In the genomic region with DNA sequence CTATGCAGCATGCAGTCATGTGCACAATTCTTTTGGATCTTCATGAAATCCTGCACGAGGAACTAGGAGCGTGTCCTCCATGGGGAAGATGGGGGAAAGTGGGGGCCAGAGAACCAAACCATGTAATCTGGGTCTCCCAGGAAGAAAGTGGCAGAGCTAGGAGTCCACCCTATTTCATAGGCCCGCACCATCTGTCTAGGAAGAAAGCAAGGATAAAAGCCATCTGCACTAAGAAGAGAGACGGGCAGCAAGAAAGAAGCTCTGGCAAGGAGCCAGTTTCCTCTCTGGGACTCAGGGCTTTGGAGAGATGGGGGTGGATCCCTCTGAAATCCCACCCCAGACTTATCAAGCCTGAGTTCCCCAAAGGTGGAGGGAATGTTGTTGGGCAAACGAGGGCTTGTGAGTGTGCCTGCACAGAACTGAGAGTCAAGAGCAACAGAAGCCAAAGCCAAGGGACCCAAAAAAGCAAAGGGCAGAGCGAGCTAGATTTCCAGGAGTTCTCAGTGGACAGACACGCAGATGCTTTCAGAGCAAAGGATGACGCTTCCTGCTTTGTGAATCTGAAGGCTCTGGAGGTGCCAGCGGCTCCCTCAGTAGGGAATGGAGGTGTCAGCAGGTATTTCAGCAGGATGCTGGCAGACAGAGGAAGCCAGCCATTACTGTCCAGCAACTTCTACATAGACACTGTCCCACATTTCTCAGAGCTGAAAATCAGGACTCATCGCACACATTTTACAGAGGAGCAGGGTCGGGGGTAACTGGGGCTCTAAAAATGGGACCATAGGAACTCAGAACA, we compare ENCODE assay signal across 11 mouse cellular contexts.
DNase-seq lines count a peak whose midpoint lies in the region; ATAC-seq lines count a peak whose summit lies in the region.
"Had no signal": no experiment of that assay in that cellular context is flagged by ENCODE, and none has a peak within 500 bp of the region (broad histone marks: within the 10 kb centered on the region; RNA-seq: fewer than 3 reads in every experiment).

No protein-coding gene starts in this region.

- H3K27ac ChIP-seq in hindbrain, embryonic 14.5 days: no peak overlapping the region
- no peak overlapping the region for H3K27ac ChIP-seq in hindbrain, embryonic 16.5 days (ENCODE audit: low read depth, low read length)
- peak overlapping the region; percentile 44; the same call in 1 of the 2 replicates for H3K27ac ChIP-seq in forebrain, embryonic 14.5 days (ENCODE audit: low read depth, low read length)
- H3K27ac ChIP-seq: liver, embryonic 14.5 days had no signal

- no peaks in the 10 kb centered on the region for H3K9me3 ChIP-seq in hindbrain, embryonic 14.5 days (ENCODE audit: control insufficient read depth, low read length)
- no peaks in the 10 kb centered on the region for H3K9me3 ChIP-seq in hindbrain, embryonic 16.5 days (ENCODE audit: control insufficient read depth, low read length)
- no peaks in the 10 kb centered on the region for H3K9me3 ChIP-seq in forebrain, embryonic 14.5 days (replicated peaks; ENCODE audit: control insufficient read depth, low read length)

- peak; percentile 30 for DNase-seq in hindbrain, embryonic 14.5 days (ENCODE audit: low spot score)
- peak; percentile 31 for DNase-seq in right cerebral cortex, adult 18-20 months
- no peak for DNase-seq in right cerebral cortex, postnatal 25 days
- DNase-seq in forebrain, embryonic 14.5 days (ENCODE audit: low spot score): peak; percentile 71
- peak; percentile 20 for DNase-seq in right cerebral cortex, postnatal 14 days
- DNase-seq in spleen, postnatal 14 days (ENCODE audit: low spot score in 2 of 2): no peak
- DNase-seq: kidney, postnatal 25 days had no signal

- no peak for ATAC-seq in hindbrain, embryonic 14.5 days (ENCODE audit: low FRiP score)
- no peak; the same call in 1 of the 2 replicates for ATAC-seq in hindbrain, embryonic 16.5 days
- peak; percentile 73 for ATAC-seq in forebrain, embryonic 14.5 days
- no peak for ATAC-seq in inflammation-experienced regulatory T-cells, adult 6 months

- peaks cover 48% of the 10 kb centered on the region for H3K27me3 ChIP-seq in hindbrain, embryonic 14.5 days (ENCODE audit: control insufficient read depth, insufficient read depth, low read length)
- peaks cover 9% of the 10 kb centered on the region for H3K27me3 ChIP-seq in hindbrain, embryonic 16.5 days (replicated peaks; ENCODE audit: control insufficient read depth, insufficient read depth, low read length)
- H3K27me3 ChIP-seq in forebrain, embryonic 14.5 days (replicated peaks; ENCODE audit: control insufficient read depth, insufficient read depth, low read length): no peaks in the 10 kb centered on the region
- H3K27me3 ChIP-seq: CH12.LX had no signal

- no peak overlapping the region for H3K4me3 ChIP-seq in hindbrain, embryonic 14.5 days (replicated peaks; ENCODE audit: low read length)
- no peak overlapping the region for H3K4me3 ChIP-seq in hindbrain, embryonic 16.5 days (ENCODE audit: low read length)
- H3K4me3 ChIP-seq in forebrain, embryonic 14.5 days (ENCODE audit: low read depth, low read length): no peak overlapping the region

- 64% methylated on average over 10 of the region's 11 CpGs for WGBS in hindbrain, embryonic 14.5 days
- 66% methylated on average over 11 of the region's 11 CpGs for WGBS in hindbrain, embryonic 16.5 days
- 63% methylated on average over 11 of the region's 11 CpGs for WGBS in forebrain, embryonic 14.5 days

- no peak overlapping the region for H3K4me2 ChIP-seq in hindbrain, embryonic 14.5 days (replicated peaks)
- no peak overlapping the region for H3K4me2 ChIP-seq in hindbrain, embryonic 16.5 days (ENCODE audit: low read length)
- no peak overlapping the region for H3K4me2 ChIP-seq in forebrain, embryonic 14.5 days (ENCODE audit: low read length)

- H3K36me3 ChIP-seq in hindbrain, embryonic 14.5 days (replicated peaks; ENCODE audit: control insufficient read depth, insufficient read depth): no peaks in the 10 kb centered on the region
- no peaks in the 10 kb centered on the region for H3K36me3 ChIP-seq in hindbrain, embryonic 16.5 days (ENCODE audit: control insufficient read depth, insufficient read depth, low read length)
- H3K36me3 ChIP-seq in forebrain, embryonic 14.5 days (ENCODE audit: control insufficient read depth, insufficient read depth, low read length): no peaks in the 10 kb centered on the region

- no peaks in the 10 kb centered on the region; the same call in 1 of the 2 replicates for H3K4me1 ChIP-seq in hindbrain, embryonic 14.5 days (replicated peaks; ENCODE audit: control insufficient read depth, insufficient read depth, low read length)
- H3K4me1 ChIP-seq in hindbrain, embryonic 16.5 days (ENCODE audit: control insufficient read depth, insufficient read depth, low read depth, low read length): no peaks in the 10 kb centered on the region
- peaks cover 7% of the 10 kb centered on the region; the same call in 1 of the 2 replicates for H3K4me1 ChIP-seq in forebrain, embryonic 14.5 days (ENCODE audit: control insufficient read depth, insufficient read depth, low read length)

- H3K9ac ChIP-seq in hindbrain, embryonic 14.5 days: no peak overlapping the region
- H3K9ac ChIP-seq in hindbrain, embryonic 16.5 days (ENCODE audit: low read depth, low read length): no peak overlapping the region
- H3K9ac ChIP-seq in forebrain, embryonic 14.5 days (ENCODE audit: low read length): no peak overlapping the region
- H3K9ac ChIP-seq: liver, embryonic 14.5 days had no signal

Comparison
In these comparisons a context has a peak if more than half of its experiments do, and no peak if none do; other contexts are left out.
1. DNase-seq: peak in hindbrain, embryonic 14.5 days (single experiment), right cerebral cortex, adult 18-20 months (single experiment), forebrain, embryonic 14.5 days (single experiment) and right cerebral cortex, postnatal 14 days (single experiment); none in right cerebral cortex, postnatal 25 days (single experiment) and spleen, postnatal 14 days (0 of 2).